Mouse (Mus musculus) kidney, postnatal 36 days (tissue): Measurements from ENCODE around the gene Dlx6.

ENCODE experiments used
- DNase-seq, 2 experiments: peaks; one replicate each; pipeline ENCODE4 v3.0.0; 2021 to 2022; ENCODE audit warnings: mixed read lengths in 2 of 2

Dlx6 gene

DNA sequence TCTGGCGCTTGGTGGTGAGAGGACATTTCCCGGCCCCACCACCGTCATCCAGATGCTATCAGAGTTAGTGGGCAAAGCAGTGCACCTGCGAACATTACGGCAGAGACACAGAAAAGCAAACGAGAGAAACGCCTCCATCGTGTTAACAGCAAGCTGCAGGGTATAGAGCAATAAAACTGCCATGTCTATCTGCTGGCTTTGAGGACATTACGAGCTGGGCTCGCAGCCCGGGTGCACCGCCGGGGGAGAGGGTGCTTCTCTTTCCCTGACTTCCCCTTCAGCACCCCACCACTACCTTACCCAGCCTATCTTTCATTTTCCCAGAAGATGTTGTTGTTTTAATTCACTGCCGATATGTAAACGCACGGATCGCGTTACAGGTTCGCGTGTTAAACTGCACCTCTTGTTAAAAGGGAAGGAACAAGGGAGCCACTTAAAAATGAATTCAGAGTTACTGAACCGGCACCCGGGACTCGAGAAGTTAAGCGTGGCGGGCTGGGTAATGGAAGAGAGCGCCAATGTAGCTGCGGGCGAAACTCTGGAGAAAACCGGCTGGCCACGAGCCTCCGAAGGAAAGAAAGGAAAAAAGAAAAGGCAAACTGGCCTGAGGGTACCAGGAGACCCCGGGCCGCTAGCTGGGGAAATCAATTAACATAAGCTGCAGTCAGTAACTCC lies 2.6 kb upstream of the Dlx6 start:
- DNase-seq: no peak

GRCm38 (mm10) chr6:6861086-6861797 lies 1.9 kb upstream of the Dlx6 start:
- DNase-seq: no peak

GRCm38 (mm10) chr6:6861798-6862428 lies 1.2 kb upstream of the Dlx6 start:
- DNase-seq: no peak

- DNase-seq: peak in 1 of 2 experiments; percentile 52
Observed at GRCm38 (mm10) chr6:6862611-6863010, 523 bp upstream of the Dlx6 start.

DNA sequence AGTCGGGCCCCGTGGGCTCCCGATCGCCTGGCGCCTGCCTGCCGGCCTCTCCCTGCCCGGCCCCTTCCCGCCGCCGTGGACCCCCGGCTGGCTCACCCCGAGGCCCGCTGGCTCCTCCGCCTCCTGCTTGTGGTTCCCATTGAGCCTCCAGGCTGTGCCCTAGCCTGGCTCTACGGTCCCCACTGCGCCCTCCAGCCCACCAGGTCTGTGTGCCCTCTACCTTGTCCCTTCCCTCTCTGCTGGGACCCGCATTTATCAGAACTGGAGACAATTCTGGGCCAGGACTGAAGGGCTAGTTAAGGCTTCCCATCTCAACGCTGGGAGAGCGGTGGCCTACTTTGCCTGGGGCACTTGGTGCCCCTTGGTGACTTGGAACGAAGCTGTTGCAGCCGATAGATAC lies 821 bp downstream of the Dlx6 start:
- DNase-seq: no peak

DNA sequence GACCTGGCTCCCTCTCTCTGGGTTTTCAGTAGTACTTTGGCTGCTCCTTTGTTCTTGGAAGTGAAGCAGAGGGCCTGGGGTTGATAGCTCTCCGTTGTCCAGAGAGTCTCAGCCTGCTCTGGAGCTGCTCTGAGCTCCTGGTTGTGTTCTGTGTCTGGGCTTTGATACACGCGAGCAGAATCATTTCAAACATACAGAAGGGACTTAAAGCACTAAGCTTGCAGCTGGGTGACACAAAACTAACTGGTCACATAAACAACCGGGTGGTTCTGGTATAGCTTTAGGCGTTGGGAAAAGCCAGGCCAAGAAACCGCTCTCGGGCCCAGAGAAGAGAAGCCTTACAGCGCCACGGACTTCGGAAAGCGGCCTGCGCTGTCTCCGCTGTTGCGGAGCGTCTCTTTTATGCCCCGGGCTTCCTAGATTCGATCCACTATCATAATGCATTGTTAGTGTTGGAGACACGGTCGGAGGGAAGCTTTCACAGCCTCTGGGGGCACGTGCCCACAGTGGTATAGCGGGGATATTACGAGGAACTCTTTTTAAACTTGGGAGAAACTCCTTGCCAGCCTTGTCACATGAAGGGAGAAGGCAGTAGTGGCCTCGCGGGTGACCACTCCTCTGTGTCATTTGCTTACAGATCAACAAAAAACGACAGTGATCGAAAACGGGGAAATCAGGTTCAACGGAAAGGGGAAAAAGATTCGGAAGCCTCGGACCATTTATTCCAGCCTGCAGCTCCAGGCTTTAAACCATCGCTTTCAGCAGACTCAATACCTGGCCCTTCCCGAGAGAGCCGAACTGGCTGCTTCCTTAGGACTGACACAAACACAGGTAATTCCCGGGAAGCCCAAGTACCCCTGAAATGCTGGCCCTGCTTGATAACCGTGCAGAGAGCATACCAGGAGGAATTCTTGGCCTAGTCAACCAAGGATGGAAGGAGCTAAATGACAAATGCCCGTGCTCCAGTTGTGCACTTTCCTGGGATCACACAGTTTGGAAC lies 1.6 kb downstream of the Dlx6 start:
- DNase-seq: no peak

GRCm38 (mm10) chr6:6867031-6867430 lies 3.9 kb downstream of the Dlx6 start:
- no peak for DNase-seq

GRCm38 (mm10) chr6:6869041-6869685 lies 6.0 kb downstream of the Dlx6 start:
- no peak for DNase-seq

GRCm38 (mm10) chr6:6869961-6870800 lies 7.0 kb downstream of the Dlx6 start:
- no peak for DNase-seq

- no peak for DNase-seq
Observed at GRCm38 (mm10) chr6:6870876-6871420, 7.8 kb downstream of the Dlx6 start.

DNA sequence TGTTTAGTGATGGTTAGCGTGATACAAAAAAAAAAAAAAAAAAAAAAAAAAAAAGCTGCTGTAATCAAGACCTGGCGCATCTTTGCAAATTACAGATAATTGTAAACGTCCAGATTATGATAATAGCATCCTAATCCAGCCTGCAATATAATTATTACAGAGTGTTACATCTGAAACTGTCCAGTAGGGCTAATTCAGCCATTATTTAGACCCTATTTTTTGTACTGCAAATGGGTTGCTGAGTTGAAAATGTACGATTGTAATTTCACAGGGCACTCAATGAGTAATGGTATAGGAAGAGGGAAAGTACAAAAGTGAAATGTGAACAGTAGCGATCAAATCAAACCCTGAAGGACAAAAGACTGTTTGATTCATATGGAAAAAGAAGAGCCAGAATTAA lies 8.6 kb downstream of the Dlx6 start:
- no peak for DNase-seq

GRCm38 (mm10) chr6:6872873-6873272 lies 9.7 kb downstream of the Dlx6 start:
- DNase-seq: no peak

- no peak for DNase-seq
Observed at GRCm38 (mm10) chr6:6873476-6874072, 10.4 kb downstream of the Dlx6 start.

GRCm38 (mm10) chr6:6874073-6874771 lies 11.1 kb downstream of the Dlx6 start:
- DNase-seq: no peak

DNA sequence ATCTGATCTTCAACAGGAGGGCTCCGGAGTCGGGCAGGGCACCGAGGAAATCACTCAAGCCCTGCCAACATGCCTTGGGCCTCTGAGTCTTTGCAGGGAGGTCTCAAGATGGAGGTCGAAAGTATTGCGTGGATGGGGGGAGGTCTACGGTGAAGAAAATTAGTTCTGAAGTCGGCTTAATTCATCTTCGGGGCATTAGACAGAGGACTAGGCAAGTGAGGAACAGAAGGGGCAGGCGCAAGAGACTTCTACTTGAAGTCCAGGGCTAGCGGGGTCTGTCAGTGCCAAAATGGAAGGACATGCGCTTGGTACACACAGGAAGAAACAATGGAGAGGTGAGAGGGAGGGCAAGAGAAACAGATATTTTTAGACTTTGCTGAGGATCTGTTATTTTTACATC lies 12.0 kb downstream of the Dlx6 start:
- DNase-seq: no peak

DNA sequence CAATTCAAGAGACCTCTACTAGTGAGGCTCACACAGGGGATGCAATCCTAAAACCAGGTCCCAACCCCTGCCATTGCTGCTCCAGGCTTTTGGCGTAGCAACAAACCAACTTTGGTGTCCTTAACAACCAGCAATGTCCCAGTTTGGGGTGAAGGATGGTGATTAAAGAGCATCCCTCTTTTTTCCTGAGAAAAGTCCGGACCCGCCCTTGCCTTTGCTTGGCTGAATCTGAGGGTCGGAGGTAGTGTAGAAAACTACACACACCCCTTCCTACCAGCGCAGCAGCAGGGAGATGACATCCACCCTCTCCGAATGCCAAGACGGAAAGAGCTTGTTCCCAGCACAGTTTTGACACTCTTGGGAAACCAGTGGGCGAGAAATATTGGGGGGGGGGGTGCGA lies 12.5 kb downstream of the Dlx6 start:
- DNase-seq: no peak

- DNase-seq: no peak
Observed at GRCm38 (mm10) chr6:6876231-6876630, 13.1 kb downstream of the Dlx6 start.

- no peak for DNase-seq
Observed at GRCm38 (mm10) chr6:6876731-6877130, 13.6 kb downstream of the Dlx6 start.

- no peak for DNase-seq
Observed at GRCm38 (mm10) chr6:6877346-6877910, 14.3 kb downstream of the Dlx6 start.
